Mouse (Mus musculus) stomach, postnatal 0 days (tissue): ENCODE measurements around the gene Mmp23. TPM values are rescaled to one million over a fixed set of nuclear protein-coding genes. Genes with fewer than 3 reads are reported as not detected.
A peak's percentile ranks its signal among the peaks of the same experiment; 100 is the strongest.
"Not testable (repeated sequence)": the region's sequence is repeated elsewhere in the genome, so short reads cannot be mapped to it uniquely, and the experiment has no call there.

Experiments used
- ATAC-seq: fragments of 200-750 bp; cut with Nextera tagmentation; 2 replicates; pipeline ENCODE4 v1.8.0; 2017; ENCODE audit not compliant: low FRiP score, low TSS enrichment
- DNase-seq: peaks from one replicate; pipeline ENCODE4 v3.0.0-alpha.2; 2016; ENCODE audit warnings: low spot score
- H3K27ac ChIP-seq: fragments of 300-500 bp; sonication (generic); replicated peaks from 2 replicates; pipeline ENCODE4 v1.5.1; 2014; ENCODE audit warnings: mild to moderate bottlenecking, control low read depth
- H3K27me3 ChIP-seq: fragments of 300-500 bp; sonication (generic); 2 replicates; pipeline ENCODE4 v1.6.1; 2014; ENCODE audit warnings: low read length; ENCODE audit not compliant: control insufficient read depth, insufficient read depth
- H3K36me3 ChIP-seq: fragments of 300-500 bp; sonication (generic); 2 replicates; pipeline ENCODE4 v1.6.1; 2014; ENCODE audit warnings: low read length, mixed read lengths; ENCODE audit not compliant: control insufficient read depth, insufficient read depth
- H3K4me1 ChIP-seq: fragments of 300-500 bp; sonication (generic); replicated peaks from 2 replicates; pipeline ENCODE4 v1.6.1; 2014; ENCODE audit warnings: antibody characterized with exemption; ENCODE audit not compliant: control insufficient read depth, insufficient read depth
- H3K4me2 ChIP-seq: fragments of 300-500 bp; sonication (generic); replicated peaks from 2 replicates; pipeline ENCODE4 v1.6.1; 2014; ENCODE audit warnings: low read depth, mild to moderate bottlenecking, control low read depth, moderate library complexity
- H3K4me3 ChIP-seq: fragments of 300-500 bp; sonication (generic); 2 replicates; pipeline ENCODE4 v1.5.1; 2014; ENCODE audit warnings: low read depth, low read length, control low read depth
- H3K9ac ChIP-seq: fragments of 300-500 bp; sonication (generic); 2 replicates; pipeline ENCODE4 v1.6.1; 2014; ENCODE audit warnings: mild to moderate bottlenecking, low read length, control low read depth, mixed read lengths
- H3K9me3 ChIP-seq: fragments of 300-500 bp; sonication (generic); 2 replicates; pipeline ENCODE4 v1.6.1; 2016; ENCODE audit warnings: low read length; ENCODE audit not compliant: control insufficient read depth
- CTCF ChIP-seq: IDR thresholded peaks from 2 replicates; pipeline ENCODE4 v1.5.1; 2016; ENCODE audit warnings: antibody characterized with exemption, low read depth, mild to moderate bottlenecking, moderate library complexity
- EP300 ChIP-seq: optimal IDR thresholded peaks from 2 replicates; pipeline ENCODE3; 2016; ENCODE audit warnings: antibody characterized with exemption
- WGBS: fragments of 180-500 bp; shearing (Covaris S2); extraction: QIAGEN DNeasy Blood & Tissue Kit; methylation state at CpG from one replicate; pipeline ENCODE4 v1.1.7; 2014; 5-methylcytosine and 5-hydroxymethylcytosine counted together
- polyA plus RNA-seq: library from polyadenylated mRNA; unstranded; fragments of >200 nt; fragmentation: Nextera tagmentation; extraction: Ambion mirVana; gene quantifications from 2 replicates; pipeline ENCODE4 v1.2.1, GENCODE M21; 2015

Gene Mmp23
- polyA plus RNA-seq, 1 experiment from 2014 or later = 89.3 TPM

DNA sequence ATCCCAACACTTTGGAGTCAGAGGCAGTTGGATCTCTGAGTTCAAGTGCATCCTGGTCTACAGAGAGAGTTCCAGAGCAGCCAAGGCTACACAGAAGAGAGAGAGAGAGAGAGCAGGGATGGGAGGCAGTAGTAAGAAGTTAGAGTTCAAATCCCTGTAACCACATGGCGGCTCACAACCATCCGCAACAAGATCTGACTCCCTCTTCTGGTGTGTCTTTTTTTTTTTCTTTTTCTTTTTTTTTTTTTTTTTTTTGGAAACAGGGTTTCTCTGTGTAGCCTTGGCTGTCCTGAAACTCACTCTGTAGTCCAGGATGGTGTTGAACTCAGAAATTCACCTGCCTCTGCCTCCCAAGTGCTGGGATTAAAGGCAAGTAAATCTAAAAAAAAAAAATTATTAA is 18.9 kb upstream of the Mmp23 start:
- Histone ChIP-seq H3K27me3 (no peaks in the 10 kb centered on the region), H3K27ac (no peak overlapping the region), H3K9me3 (no peaks in the 10 kb centered on the region), H3K9ac (no peak overlapping the region), H3K36me3 (no peaks in the 10 kb centered on the region), H3K4me1 (no peaks in the 10 kb centered on the region), H3K4me2 (no peak overlapping the region), H3K4me3 (no peak overlapping the region)
- WGBS = 51% methylated on average over 2 of the region's 2 CpGs
- DNase-seq (no peak), ATAC-seq (no peak)
- TF ChIP-seq EP300 = no peak
- TF ChIP-seq CTCF = no peak

DNA sequence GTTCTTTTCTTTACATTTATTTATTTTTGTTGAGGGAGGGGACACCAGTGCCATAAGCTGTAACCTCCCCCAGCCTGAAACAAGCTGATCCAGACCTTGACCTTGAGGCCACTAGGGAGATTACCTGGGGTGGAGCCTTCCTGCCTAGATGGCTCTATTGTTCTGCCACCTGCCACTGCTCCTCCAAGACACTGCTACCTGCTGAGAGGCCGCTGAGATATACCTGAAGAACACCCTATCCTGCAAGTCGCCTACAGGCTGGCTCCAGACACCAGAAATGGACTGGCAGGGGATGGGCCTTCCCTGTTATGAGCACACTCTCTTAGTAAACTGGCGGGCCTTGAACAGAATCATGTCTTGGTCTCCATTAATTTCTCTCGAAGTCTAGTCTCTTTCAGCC is 17.1 kb upstream of the Mmp23 start:
- H3K9ac ChIP-seq, H3K36me3 ChIP-seq, H3K27me3 ChIP-seq, ATAC-seq, H3K4me2 ChIP-seq, DNase-seq, H3K4me3 ChIP-seq, H3K27ac ChIP-seq, H3K9me3 ChIP-seq, H3K4me1 ChIP-seq: not testable (repeated sequence)
- 73% methylated on average over 4 of the region's 4 CpGs for WGBS

DNA sequence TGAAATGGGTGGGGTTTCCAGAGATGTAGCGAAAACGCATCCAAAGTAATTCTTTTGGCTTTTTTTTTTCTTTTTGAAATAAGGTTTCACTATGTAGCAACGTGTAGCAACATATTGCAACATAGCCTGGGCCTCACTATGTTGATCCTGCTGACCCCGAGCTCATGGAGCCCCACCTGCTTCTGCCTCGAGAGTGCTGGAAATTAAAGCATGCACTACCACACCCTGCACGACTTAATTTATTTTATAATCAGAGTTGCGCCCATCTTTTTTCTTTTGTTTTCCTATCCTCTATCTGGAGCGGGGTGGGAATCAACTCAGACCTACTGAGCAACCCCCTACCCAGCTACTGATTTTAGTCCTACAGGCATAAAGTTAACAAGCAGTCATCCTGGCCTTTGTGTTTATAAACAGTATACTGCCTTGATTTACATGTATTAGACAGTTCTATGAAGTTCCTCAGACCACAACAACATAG is 16.5 kb upstream of the Mmp23 start:
- 2% methylated on average over 8 of the region's 8 CpGs for WGBS
- peak overlapping the region; percentile 88 for H3K4me3 ChIP-seq
- no peaks in the 10 kb centered on the region for H3K27me3 ChIP-seq
- no peak for TF ChIP-seq EP300
- no peak for TF ChIP-seq CTCF
- peak overlapping the region; percentile 91 for H3K4me2 ChIP-seq
- peak; percentile 33; the same call in 1 of the 2 replicates for ATAC-seq
- H3K4me1 ChIP-seq = no peaks in the 10 kb centered on the region
- H3K36me3 ChIP-seq = no peaks in the 10 kb centered on the region
- H3K9me3 ChIP-seq = no peaks in the 10 kb centered on the region
- no peak overlapping the region for H3K9ac ChIP-seq
- peak overlapping the region; percentile 84 for H3K27ac ChIP-seq
- DNase-seq = no peak

DNA sequence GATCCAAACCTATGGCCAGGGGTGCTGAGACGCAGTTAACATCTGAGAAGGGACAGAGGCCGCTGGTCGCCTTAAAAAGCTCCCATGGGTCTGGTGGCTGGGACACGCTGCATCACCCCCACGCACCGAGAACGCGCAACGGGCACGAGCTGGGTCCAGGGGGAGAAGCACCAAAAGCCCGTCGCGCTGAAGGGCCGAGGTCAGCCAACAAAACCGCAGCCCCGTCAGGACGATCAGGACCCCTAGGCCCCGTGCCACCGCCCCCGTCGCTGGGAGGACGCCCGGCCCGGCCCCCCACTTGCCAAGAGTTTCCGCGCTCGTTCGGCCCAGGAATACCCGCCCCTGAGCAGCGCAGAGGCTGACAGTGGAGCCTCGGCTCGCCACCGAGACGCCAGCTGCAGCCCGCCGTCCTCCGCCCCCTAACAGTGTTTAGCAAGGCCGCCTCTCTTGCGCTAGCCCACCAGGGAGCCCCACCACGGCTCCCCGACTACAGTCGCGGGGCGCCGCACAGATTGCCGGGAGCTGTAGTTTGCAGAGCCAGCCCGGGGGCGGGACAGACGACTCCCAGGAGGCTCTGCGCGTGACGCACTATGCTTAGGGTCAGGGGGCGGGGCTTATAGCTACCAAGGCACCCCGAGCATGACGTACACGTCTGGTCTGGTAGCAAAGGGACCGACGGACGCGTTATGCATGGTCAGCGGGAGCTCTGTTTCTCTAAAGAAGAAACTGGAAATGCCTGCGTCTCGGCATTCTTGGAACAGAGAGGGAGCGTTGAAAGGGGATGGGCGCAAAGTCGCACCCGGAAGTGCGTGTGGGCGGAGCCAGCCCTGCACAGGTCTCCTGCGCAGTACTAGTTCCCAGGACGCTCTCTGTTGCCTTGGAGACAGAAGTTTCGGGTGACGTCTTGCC is 15.8 kb upstream of the Mmp23 start, which contains the start of gene Mib2:
TSS of gene Mib2 (minus strand) at position 510 of the 909 bp plus-strand sequence.
- Histone ChIP-seq H3K9me3 (no peaks in the 10 kb centered on the region), H3K27me3 (no peaks in the 10 kb centered on the region)

DNA sequence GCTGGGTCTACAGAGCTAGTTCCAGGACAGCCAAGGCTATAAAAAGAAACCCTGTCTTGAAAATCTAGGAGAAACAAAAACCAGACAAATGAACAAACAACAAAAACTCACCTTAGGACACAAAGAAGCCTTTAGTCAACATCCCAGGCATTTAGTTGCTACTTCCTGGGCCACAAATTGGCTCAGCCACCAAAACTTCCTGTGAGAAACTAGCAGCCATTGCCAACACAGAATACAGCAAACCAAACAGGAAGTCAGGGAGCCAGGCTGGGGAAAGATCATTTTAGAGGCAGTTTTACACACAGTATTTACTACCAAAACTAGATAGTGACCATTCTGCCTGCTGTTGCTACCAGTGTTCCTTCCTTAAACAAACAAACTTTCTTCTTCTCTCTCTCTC is 13.7 kb upstream of the Mmp23 start:
- H3K4me3 ChIP-seq = no peak overlapping the region
- no peak overlapping the region for H3K9ac ChIP-seq
- TF ChIP-seq CTCF (no peak), EP300 (no peak)
- H3K4me2 ChIP-seq = no peak overlapping the region
- H3K27me3 ChIP-seq = no peaks in the 10 kb centered on the region
- no peak overlapping the region for H3K27ac ChIP-seq
- no peak for ATAC-seq
- H3K4me1 ChIP-seq = no peaks in the 10 kb centered on the region
- DNase-seq = no peak
- no peaks in the 10 kb centered on the region for H3K9me3 ChIP-seq
- no peaks in the 10 kb centered on the region for H3K36me3 ChIP-seq

More for the DNA sequence above, 15.8 kb upstream of the Mmp23 start, which contains the start of gene Mib2:
- DNase-seq = peak; percentile 97
- peak; percentile 98 for ATAC-seq
- Histone ChIP-seq H3K4me3 (peak within 1 kb of the TSS; percentile 88), H3K27ac (peak within 1 kb of the TSS; percentile 84), H3K4me1 (no peaks in the 10 kb centered on the region), H3K36me3 (no peaks in the 10 kb centered on the region), H3K9ac (peak within 1 kb of the TSS; percentile 89), H3K4me2 (peak within 1 kb of the TSS; percentile 91)
- WGBS = under 1% methylated on average over 72 of the region's 73 CpGs
- TF ChIP-seq CTCF (peak; percentile 35; the same call in 1 of the 2 replicates), EP300 (no peak)

DNA sequence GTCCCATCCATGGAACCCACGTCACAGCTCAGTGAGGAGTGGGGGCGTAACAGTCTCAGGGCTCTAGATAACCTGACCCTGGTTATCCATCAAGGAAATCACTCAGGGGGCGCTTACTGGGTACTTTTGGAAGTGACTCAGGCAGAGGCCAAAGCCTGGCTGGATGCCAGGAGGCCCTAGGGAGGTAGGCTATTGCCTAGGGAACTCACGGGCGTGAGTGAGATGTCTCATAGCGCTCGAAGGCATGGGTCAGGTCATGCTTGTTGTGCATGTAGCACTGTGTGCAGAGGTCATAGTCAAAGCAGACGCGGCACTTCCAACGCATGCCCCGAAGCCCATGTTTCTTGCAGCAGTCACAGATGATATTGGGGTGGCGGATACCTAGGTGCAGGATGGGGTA is 7.5 kb upstream of the Mmp23 start:
- Histone ChIP-seq H3K27me3 (no peaks in the 10 kb centered on the region), H3K9me3 (no peaks in the 10 kb centered on the region), H3K9ac (no peak overlapping the region), H3K36me3 (no peaks in the 10 kb centered on the region), H3K4me2 (no peak overlapping the region), H3K4me3 (no peak overlapping the region), H3K27ac (no peak overlapping the region), H3K4me1 (no peaks in the 10 kb centered on the region)
- ATAC-seq (peak; percentile 85), DNase-seq (peak; percentile 81)
- TF ChIP-seq CTCF (no peak), EP300 (no peak)
- WGBS = 66% methylated on average over 12 of the region's 12 CpGs
